Mouse (Mus musculus) liver, adult 2 months (tissue): ENCODE results near the gene Nkain2.

Experiments
- CTCF ChIP-seq: fragments of 200-500 bp; IDR thresholded peaks from 2 replicates; pipeline ENCODE4 v1.5.1; 2011; ENCODE audit warnings: low read depth, low read length, control low read depth
- POLR2A ChIP-seq: fragments of 200-500 bp; IDR thresholded peaks from 2 replicates; pipeline ENCODE4 v1.6.1; 2011; ENCODE audit warnings: low read length, control low read depth; ENCODE audit not compliant: insufficient read depth; ENCODE audit errors: extremely low read depth

DNA sequence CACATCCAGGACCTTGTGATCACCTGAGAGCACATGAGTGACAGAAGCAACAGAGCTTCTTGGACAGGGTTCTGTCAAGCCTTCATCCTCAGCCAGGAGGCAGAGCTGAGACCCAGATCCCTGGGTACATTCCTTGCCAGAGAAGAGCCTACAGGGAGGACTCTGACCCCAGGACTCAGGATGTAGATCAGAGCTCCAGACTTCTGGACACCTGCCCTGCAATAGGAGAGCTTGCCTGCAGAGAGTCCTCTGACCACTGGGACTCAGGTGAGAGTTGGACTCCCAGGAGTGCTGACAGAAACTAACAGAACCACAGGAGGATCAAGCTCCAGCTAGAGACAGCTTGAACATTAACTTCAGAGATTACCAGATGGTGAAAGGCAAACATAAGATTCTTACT, 1162.2 kb downstream of the Nkain2 start:
- TF ChIP-seq CTCF = no peak
- TF ChIP-seq POLR2A = no peak
